Mouse (Mus musculus) midbrain, embryonic 14.5 days (tissue): Measurements from ENCODE around the gene Lyzl4. TPM values are rescaled to one million over a fixed set of nuclear protein-coding genes. Genes with fewer than 3 reads are reported as not detected.
A peak's percentile ranks its signal among the peaks of the same experiment; 100 is the strongest.

ENCODE experiments used
- ATAC-seq: fragments of 200-750 bp; cut with Nextera tagmentation; 2 replicates; pipeline ENCODE4 v1.8.0; 2017; ENCODE audit warnings: moderate number of reproducible peaks, moderate library complexity; ENCODE audit not compliant: low FRiP score, low TSS enrichment
- DNase-seq: peaks from one replicate; pipeline ENCODE4 v3.0.0-alpha.2; 2015
- H3K27ac ChIP-seq: fragments of 300-500 bp; sonication (generic); replicated peaks from 2 replicates; pipeline ENCODE4 v1.5.1; 2014; ENCODE audit warnings: mild to moderate bottlenecking, low read depth, low read length, moderate library complexity
- H3K27me3 ChIP-seq: fragments of 300-500 bp; sonication (generic); 2 replicates; pipeline ENCODE4 v1.6.1; 2014; ENCODE audit warnings: low read length, control low read depth, mixed read lengths; ENCODE audit not compliant: control insufficient read depth, insufficient read depth
- H3K36me3 ChIP-seq: fragments of 300-500 bp; sonication (generic); 2 replicates; pipeline ENCODE4 v1.6.1; 2014; ENCODE audit warnings: low read length, control low read depth; ENCODE audit not compliant: control insufficient read depth, insufficient read depth
- H3K4me1 ChIP-seq: fragments of 300-500 bp; sonication (generic); 2 replicates; pipeline ENCODE4 v1.6.1; 2014; ENCODE audit warnings: mild to moderate bottlenecking, antibody characterized with exemption, low read length, control low read depth; ENCODE audit not compliant: control insufficient read depth, insufficient read depth
- H3K4me2 ChIP-seq: fragments of 300-500 bp; sonication (generic); 2 replicates; pipeline ENCODE4 v1.6.1; 2014; ENCODE audit warnings: mild to moderate bottlenecking, low read length, moderate library complexity
- H3K4me3 ChIP-seq: fragments of 300-500 bp; sonication (generic); replicated peaks from 2 replicates; pipeline ENCODE4 v1.5.1; 2014; ENCODE audit warnings: low read depth, low read length
- H3K9ac ChIP-seq: fragments of 300-500 bp; sonication (generic); replicated peaks from 2 replicates; pipeline ENCODE4 v1.6.1; 2014; ENCODE audit warnings: mild to moderate bottlenecking, low read length, moderate library complexity
- H3K9me3 ChIP-seq: fragments of 300-500 bp; sonication (generic); 2 replicates; pipeline ENCODE4 v1.6.1; 2016; ENCODE audit warnings: low read length, control low read depth, mixed read lengths; ENCODE audit not compliant: control insufficient read depth
- WGBS: fragments of 180-500 bp; shearing (Covaris S2); extraction: QIAGEN DNeasy Blood & Tissue Kit; methylation state at CpG from one replicate; pipeline ENCODE4 v1.1.7; 2014; 5-methylcytosine and 5-hydroxymethylcytosine counted together
- polyA plus RNA-seq: library from polyadenylated mRNA; unstranded; fragments of >200 nt; fragmentation: Nextera tagmentation; extraction: Ambion mirVana; gene quantifications from 2 replicates; pipeline ENCODE4 v1.2.1, GENCODE M21; 2014

Lyzl4 gene
- polyA plus RNA-seq, 1 experiment from 2014 or later: not detected

- DNase-seq: no peak
- Histone ChIP-seq H3K36me3 (no peaks in the 10 kb centered on the region), H3K9ac (no peak overlapping the region), H3K9me3 (no peaks in the 10 kb centered on the region), H3K27me3 (0 out of 2 replicates have a peak, but pooled peaks cover 3% of the 10 kb centered on the region), H3K4me1 (no peaks in the 10 kb centered on the region), H3K27ac (no peak overlapping the region), H3K4me2 (no peak overlapping the region), H3K4me3 (no peak overlapping the region)
- no peak for ATAC-seq
- WGBS: 85% methylated on average over 6 of the region's 6 CpGs
These were observed 21.6 kb upstream of the Lyzl4 start for GRCm38 (mm10) chr9:121663467-121663866.

DNA sequence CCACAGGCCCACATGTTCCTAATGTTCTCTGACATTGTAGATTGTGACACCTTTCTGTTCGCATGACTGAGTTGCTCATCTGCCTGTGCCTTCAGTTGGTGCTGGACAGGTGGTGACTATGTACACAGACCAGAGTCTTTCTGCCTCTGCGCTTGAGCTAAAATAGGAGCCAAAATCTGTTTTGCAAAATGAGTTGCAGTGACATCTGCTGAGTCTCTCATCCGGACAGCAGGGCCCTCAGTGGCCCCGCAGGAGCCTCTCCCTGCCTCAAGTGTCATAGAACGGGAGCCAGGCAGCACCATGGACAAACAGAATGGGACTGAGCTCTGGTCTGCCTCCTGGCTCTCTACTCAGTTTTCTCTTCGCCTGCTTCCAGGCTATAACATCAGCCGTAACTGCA lies 17.9 kb upstream of the Lyzl4 start:
- Histone ChIP-seq H3K4me2 (no peak overlapping the region), H3K4me1 (no peaks in the 10 kb centered on the region), H3K27me3 (no peaks in the 10 kb centered on the region), H3K9ac (no peak overlapping the region), H3K4me3 (no peak overlapping the region), H3K9me3 (no peaks in the 10 kb centered on the region), H3K27ac (no peak overlapping the region), H3K36me3 (no peaks in the 10 kb centered on the region)
- 84% methylated on average over 7 of the region's 7 CpGs for WGBS
- no peak for DNase-seq
- ATAC-seq: no peak

GRCm38 (mm10) chr9:121658248-121658647 lies 16.4 kb upstream of the Lyzl4 start:
- no peak overlapping the region for H3K27ac ChIP-seq
- WGBS: 87% methylated on average over 7 of the region's 7 CpGs

GRCm38 (mm10) chr9:121657143-121657542 lies 15.2 kb upstream of the Lyzl4 start:
- 63% methylated on average over 13 of the region's 13 CpGs for WGBS
- Histone ChIP-seq H3K9ac (no peak overlapping the region), H3K27me3 (no peaks in the 10 kb centered on the region), H3K36me3 (no peaks in the 10 kb centered on the region), H3K4me2 (no peak overlapping the region), H3K9me3 (no peaks in the 10 kb centered on the region), H3K4me1 (no peaks in the 10 kb centered on the region), H3K27ac (no peak overlapping the region), H3K4me3 (no peak overlapping the region)
- DNase-seq (no peak), ATAC-seq (no peak)

More at GRCm38 (mm10) chr9:121658248-121658647, 16.4 kb upstream of the Lyzl4 start:
- Histone ChIP-seq H3K4me2 (no peak overlapping the region), H3K4me1 (no peaks in the 10 kb centered on the region), H3K27me3 (no peaks in the 10 kb centered on the region), H3K9ac (no peak overlapping the region), H3K36me3 (no peaks in the 10 kb centered on the region), H3K9me3 (no peaks in the 10 kb centered on the region), H3K4me3 (no peak overlapping the region)
- DNase-seq: no peak
- ATAC-seq: no peak

GRCm38 (mm10) chr9:121656322-121656721 lies 14.4 kb upstream of the Lyzl4 start:
- H3K9ac ChIP-seq: no peak overlapping the region
- H3K4me3 ChIP-seq: no peak overlapping the region
- H3K27ac ChIP-seq: no peak overlapping the region
- no peaks in the 10 kb centered on the region for H3K27me3 ChIP-seq
- WGBS: 86% methylated on average over 5 of the region's 5 CpGs
- no peaks in the 10 kb centered on the region for H3K36me3 ChIP-seq
- ATAC-seq: no peak
- no peak overlapping the region for H3K4me2 ChIP-seq
- H3K4me1 ChIP-seq: no peaks in the 10 kb centered on the region
- H3K9me3 ChIP-seq: no peaks in the 10 kb centered on the region
- no peak for DNase-seq

DNA sequence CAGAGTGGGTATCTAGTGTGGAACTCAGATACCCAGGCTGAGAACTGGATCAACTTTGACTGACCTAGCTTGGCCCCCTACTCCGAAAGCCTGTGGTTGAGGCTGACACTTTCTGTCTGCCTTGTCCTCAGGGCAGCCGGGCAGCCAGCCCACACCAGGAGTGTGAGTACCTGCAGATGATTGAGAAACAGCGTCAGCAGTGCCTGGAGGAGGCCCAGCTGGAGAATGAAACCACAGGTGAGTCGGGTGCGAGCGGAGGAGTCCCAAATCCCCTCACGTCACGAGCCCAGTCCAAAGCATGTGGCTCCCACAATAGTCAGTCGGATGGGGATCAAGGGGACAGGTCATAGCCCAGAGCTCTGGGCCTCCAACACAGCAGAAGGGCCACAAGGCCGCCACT lies 11.8 kb upstream of the Lyzl4 start:
- 86% methylated on average over 10 of the region's 10 CpGs for WGBS
- Histone ChIP-seq H3K27me3 (no peaks in the 10 kb centered on the region), H3K27ac (no peak overlapping the region), H3K4me3 (no peak overlapping the region), H3K9ac (no peak overlapping the region), H3K36me3 (no peaks in the 10 kb centered on the region), H3K4me2 (no peak overlapping the region), H3K9me3 (no peaks in the 10 kb centered on the region), H3K4me1 (no peaks in the 10 kb centered on the region)
- DNase-seq: no peak
- ATAC-seq: no peak

- no peak overlapping the region for H3K27ac ChIP-seq
- H3K36me3 ChIP-seq: no peaks in the 10 kb centered on the region
- H3K9ac ChIP-seq: no peak overlapping the region
- H3K4me1 ChIP-seq: peaks cover 10% of the 10 kb centered on the region
- DNase-seq (no peak), ATAC-seq (no peak)
- WGBS: 81% methylated on average over 7 of the region's 7 CpGs
- no peaks in the 10 kb centered on the region for H3K9me3 ChIP-seq
- peaks cover 23% of the 10 kb centered on the region for H3K27me3 ChIP-seq
- H3K4me3 ChIP-seq: no peak overlapping the region
- H3K4me2 ChIP-seq: no peak overlapping the region
These were observed 5.1 kb upstream of the Lyzl4 start for GRCm38 (mm10) chr9:121647026-121647425.

DNA sequence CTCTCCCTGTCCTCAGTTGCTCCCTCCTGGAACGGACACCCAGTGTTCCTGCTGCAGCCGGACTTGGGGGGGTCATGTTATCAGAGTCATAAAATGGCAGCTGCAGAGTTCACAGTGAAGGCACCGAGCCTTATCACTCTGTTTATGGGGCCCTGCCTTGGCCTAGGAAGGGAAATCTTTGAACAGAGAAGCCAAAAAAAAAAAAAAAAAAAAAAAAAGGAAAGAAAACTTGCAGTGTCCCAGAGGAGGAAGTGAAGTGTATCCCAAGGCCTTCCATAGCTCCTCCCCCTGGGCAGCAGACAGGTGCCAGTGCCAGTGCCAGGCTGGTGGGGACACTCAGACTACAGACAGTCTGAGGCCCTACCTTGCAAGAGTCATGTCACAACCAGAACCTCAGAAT lies 3.0 kb upstream of the Lyzl4 start:
- WGBS: 82% methylated on average over 3 of the region's 3 CpGs
- H3K9ac ChIP-seq: no peak overlapping the region
- peaks cover 40% of the 10 kb centered on the region for H3K27me3 ChIP-seq
- peaks cover 16% of the 10 kb centered on the region for H3K4me1 ChIP-seq
- no peak overlapping the region for H3K27ac ChIP-seq
- no peaks in the 10 kb centered on the region for H3K36me3 ChIP-seq
- H3K4me2 ChIP-seq: no peak overlapping the region
- ATAC-seq: no peak
- H3K9me3 ChIP-seq: no peaks in the 10 kb centered on the region
- DNase-seq: no peak
- H3K4me3 ChIP-seq: no peak overlapping the region

- DNase-seq (peak; percentile 86), ATAC-seq (peak; percentile 85)
- H3K9ac ChIP-seq: peak within 1 kb of the TSS; percentile 62
- peak within 1 kb of the TSS; percentile 48 for H3K4me3 ChIP-seq
- H3K9me3 ChIP-seq: no peaks in the 10 kb centered on the region
- H3K4me2 ChIP-seq: peak within 1 kb of the TSS; percentile 89
- WGBS: under 1% methylated on average over 79 of the region's 79 CpGs
- no peak within 1 kb of the TSS for H3K27ac ChIP-seq
- H3K4me1 ChIP-seq: peaks cover 16% of the 10 kb centered on the region
- no peaks in the 10 kb centered on the region for H3K36me3 ChIP-seq
- H3K27me3 ChIP-seq: peaks cover 40% of the 10 kb centered on the region
These were observed 695 bp upstream of the Lyzl4 start, which contains the start of gene Vipr1 for GRCm38 (mm10) chr9:121642401-121643181. Vipr1 (plus strand) TSS chr9:121642716.
